Mouse (Mus musculus): ENCODE measurements at regions not wholly inside any gene's neighbourhood (a gene's known extent, or its start where the extent isn't known, plus 50 kb on each side); places are given as distances from the start of the nearest gene placed in this dataset. TPM values are rescaled to one million over a fixed set of nuclear protein-coding genes. Genes with fewer than 3 reads are reported as not detected.

DNA sequence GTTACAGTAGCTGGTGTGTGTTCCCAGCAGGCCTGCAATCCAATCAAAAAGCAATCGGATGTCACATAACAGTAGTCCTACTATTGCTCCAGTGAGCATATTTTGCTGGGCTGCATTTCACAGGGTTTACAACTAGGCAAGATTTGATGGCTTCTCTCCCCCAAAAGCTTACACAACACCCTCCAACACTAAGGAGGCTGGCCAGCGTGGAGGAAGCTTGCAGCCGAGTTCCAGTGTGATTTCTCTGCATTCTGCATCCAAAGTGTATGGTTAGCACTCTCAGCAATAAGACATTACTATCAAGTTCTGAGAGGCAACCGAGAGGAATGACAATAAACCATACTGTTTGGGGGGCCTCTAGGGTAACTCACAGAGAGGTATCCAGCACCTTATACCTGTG lies 367.2 kb downstream of the Xylt1 start:
- no peak overlapping the region for H3K27ac ChIP-seq (ENCODE audit: low read depth, low read length)
- H3K4me3 ChIP-seq (ENCODE audit: low read depth, low read length), result no peak overlapping the region
- no peaks in the 10 kb centered on the region for H3K27me3 ChIP-seq (ENCODE audit: insufficient read depth, low read length)
- no peak overlapping the region for H3K4me2 ChIP-seq (ENCODE audit: low read depth, low read length, poor library complexity, severe bottlenecking)
- ATAC-seq (ENCODE audit: low FRiP score) (no peak), DNase-seq (ENCODE audit: low spot score) (no peak)
- no peaks in the 10 kb centered on the region for H3K36me3 ChIP-seq (ENCODE audit: insufficient read depth, low read length)
- no peak for TF ChIP-seq CTCF (IDR thresholded peaks at IDR 0.05)
- no peaks in the 10 kb centered on the region for H3K9me3 ChIP-seq (ENCODE audit: low read length)
- WGBS, result 81% methylated on average over 4 of the region's 4 CpGs
- no peaks in the 10 kb centered on the region for H3K4me1 ChIP-seq (ENCODE audit: insufficient read depth, low read length)
- no peak overlapping the region for H3K9ac ChIP-seq (replicated peaks; ENCODE audit: low read length, poor library complexity, severe bottlenecking)

DNA sequence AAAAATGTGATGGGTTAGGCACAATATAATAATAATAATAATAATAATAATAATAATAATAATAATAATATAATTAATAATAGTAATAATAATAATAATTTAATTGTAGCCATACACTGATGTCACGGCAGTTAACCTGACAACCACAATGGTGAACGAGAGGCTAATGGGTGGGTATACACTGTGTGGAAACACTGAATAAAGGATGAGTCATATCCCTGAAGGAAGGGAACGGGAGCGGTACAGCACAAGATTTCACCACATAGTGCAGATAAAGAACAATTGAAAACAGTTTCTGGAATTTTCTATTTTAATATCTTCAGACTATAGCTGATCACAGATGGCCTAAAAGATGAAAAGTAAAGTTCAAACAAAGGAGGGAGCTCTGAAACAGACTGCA lies 365.6 kb downstream of the Xylt1 start:
- TF ChIP-seq CTCF (IDR thresholded peaks at IDR 0.05), result no peak
- Histone ChIP-seq H3K36me3 (ENCODE audit: insufficient read depth, low read length) (no peaks in the 10 kb centered on the region), H3K4me2 (ENCODE audit: low read depth, low read length, poor library complexity, severe bottlenecking) (no peak overlapping the region), H3K4me3 (ENCODE audit: low read depth, low read length) (no peak overlapping the region), H3K4me1 (ENCODE audit: insufficient read depth, low read length) (no peaks in the 10 kb centered on the region), H3K27me3 (ENCODE audit: insufficient read depth, low read length) (no peaks in the 10 kb centered on the region), H3K27ac (ENCODE audit: low read depth, low read length) (no peak overlapping the region), H3K9ac (replicated peaks; ENCODE audit: low read length, poor library complexity, severe bottlenecking) (no peak overlapping the region), H3K9me3 (ENCODE audit: low read length) (no peaks in the 10 kb centered on the region)
- 94% methylated on average over 4 of the region's 4 CpGs for WGBS
- DNase-seq (ENCODE audit: low spot score), result no peak
- no peak for ATAC-seq (ENCODE audit: low FRiP score)

DNA sequence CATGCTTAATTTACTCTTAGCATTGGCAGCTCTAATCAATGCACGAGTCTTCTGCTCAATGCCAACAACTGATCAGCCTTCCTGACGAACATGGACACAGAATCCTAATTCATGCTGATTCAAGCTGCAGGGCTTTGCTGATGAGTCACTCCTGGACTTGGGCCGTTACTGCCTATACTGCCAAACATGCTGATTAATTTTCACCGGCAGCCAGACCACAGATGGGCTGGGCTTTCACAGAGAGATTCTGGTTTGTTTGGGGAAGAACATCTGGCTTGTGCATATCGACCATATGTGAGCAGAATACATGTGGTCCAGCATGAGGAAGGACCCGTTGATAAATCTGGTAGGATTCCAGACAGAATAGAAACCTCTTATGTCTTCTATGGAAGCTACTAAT lies 358.9 kb downstream of the Xylt1 start:
- Histone ChIP-seq H3K4me1 (ENCODE audit: insufficient read depth, low read length) (peaks cover 3% of the 10 kb centered on the region; the same call in 1 of the 2 replicates), H3K4me3 (ENCODE audit: low read depth, low read length) (no peak overlapping the region), H3K27me3 (ENCODE audit: insufficient read depth, low read length) (no peaks in the 10 kb centered on the region), H3K36me3 (ENCODE audit: insufficient read depth, low read length) (no peaks in the 10 kb centered on the region), H3K27ac (ENCODE audit: low read depth, low read length) (no peak overlapping the region), H3K4me2 (ENCODE audit: low read depth, low read length, poor library complexity, severe bottlenecking) (no peak overlapping the region), H3K9me3 (ENCODE audit: low read length) (no peaks in the 10 kb centered on the region), H3K9ac (replicated peaks; ENCODE audit: low read length, poor library complexity, severe bottlenecking) (no peak overlapping the region)
- WGBS, result 65% methylated on average over 6 of the region's 6 CpGs
- ATAC-seq (ENCODE audit: low FRiP score), result no peak
- DNase-seq (ENCODE audit: low spot score), result peak; percentile 53
- TF ChIP-seq CTCF (IDR thresholded peaks at IDR 0.05), result no peak

DNA sequence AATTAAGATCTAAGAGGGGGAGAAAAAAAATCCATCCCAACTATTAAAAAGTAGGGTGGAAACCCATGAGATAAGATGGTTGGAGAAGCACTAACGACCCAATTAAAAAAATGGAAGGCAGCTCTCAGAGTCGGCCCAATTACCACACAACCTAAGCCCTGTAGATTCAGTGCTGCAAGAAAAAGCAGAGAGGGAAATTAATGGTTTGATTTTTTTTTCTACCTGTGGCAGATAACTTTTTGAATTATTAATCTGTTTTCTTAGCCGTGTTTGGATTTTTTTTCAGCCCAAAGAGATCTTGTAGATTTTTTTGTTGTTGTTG lies 354.9 kb downstream of the Xylt1 start:
- no peaks in the 10 kb centered on the region for H3K36me3 ChIP-seq (ENCODE audit: insufficient read depth, low read length)
- H3K4me3 ChIP-seq (ENCODE audit: low read depth, low read length), result no peak overlapping the region
- ATAC-seq (ENCODE audit: low FRiP score) (peak; percentile 38; the same call in 1 of the 2 replicates), DNase-seq (ENCODE audit: low spot score) (no peak)
- no peak for TF ChIP-seq CTCF (IDR thresholded peaks at IDR 0.05)
- no peak overlapping the region for H3K27ac ChIP-seq (ENCODE audit: low read depth, low read length)
- H3K4me1 ChIP-seq (ENCODE audit: insufficient read depth, low read length), result peaks cover 3% of the 10 kb centered on the region; the same call in 1 of the 2 replicates
- H3K9ac ChIP-seq (replicated peaks; ENCODE audit: low read length, poor library complexity, severe bottlenecking), result no peak overlapping the region
- no peaks in the 10 kb centered on the region for H3K9me3 ChIP-seq (ENCODE audit: low read length)
- H3K27me3 ChIP-seq (ENCODE audit: insufficient read depth, low read length), result no peaks in the 10 kb centered on the region
- 36% methylated on average over 3 of the region's 3 CpGs for WGBS
- H3K4me2 ChIP-seq (ENCODE audit: low read depth, low read length, poor library complexity, severe bottlenecking), result no peak overlapping the region

DNA sequence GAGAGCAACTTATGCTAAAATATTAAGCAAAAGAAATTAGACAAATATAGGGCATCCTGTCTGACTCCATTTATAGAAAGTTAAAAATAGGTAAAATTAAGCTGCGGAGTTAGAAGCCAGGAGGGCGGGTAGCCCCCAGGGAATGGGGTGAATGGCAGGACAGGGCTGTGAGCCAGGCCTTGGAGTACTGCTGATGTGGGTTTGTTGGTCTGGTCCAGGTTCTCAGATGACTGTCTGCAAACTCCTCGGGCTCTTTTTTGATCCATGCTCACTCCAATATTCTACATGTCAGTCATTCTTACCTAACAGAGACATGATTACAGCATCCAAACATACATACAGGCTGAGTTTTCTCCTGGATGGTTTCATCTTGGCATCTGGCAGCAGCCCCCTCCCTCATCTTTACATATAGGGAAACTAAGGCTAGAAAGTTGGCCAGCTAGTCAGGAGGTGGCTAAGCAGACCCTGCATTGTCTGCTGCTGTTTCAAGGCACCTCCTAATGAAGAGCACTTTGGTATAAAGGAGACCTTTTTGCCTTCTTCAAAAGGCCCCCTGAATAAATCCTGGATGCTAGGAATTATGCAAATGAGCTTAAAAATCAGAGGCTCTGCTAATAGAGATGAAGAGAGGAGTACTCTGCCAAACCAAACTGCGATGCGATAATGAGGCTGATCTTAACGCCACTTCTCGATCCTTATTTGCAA lies 354.4 kb downstream of the Xylt1 start:
- Histone ChIP-seq H3K4me2 (ENCODE audit: low read depth, low read length, poor library complexity, severe bottlenecking) (no peak overlapping the region), H3K4me1 (ENCODE audit: insufficient read depth, low read length) (peaks cover 3% of the 10 kb centered on the region; the same call in 1 of the 2 replicates)

DNA sequence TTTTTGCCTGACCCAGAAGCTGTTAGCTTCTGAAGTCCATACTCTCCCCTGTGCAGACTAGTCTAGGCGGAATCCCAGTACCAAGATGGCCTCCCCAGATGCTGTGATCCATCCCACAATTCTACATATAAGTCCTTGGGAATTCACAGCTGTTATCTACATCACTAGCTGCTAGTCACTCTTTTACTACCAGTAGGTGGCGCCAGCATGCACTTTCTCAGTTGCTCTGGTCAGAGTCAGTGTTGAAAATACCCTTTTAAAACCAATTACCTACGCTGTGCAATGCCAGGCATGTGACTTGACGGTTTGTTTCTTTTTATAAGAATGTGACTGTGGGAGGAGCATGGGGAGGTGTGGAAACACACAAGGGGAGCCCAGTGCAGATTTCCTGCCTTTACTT lies 348.3 kb downstream of the Xylt1 start:
- peak; percentile 54 for TF ChIP-seq CTCF (IDR thresholded peaks at IDR 0.05)
- 81% methylated on average over 4 of the region's 4 CpGs for WGBS
- H3K27me3 ChIP-seq (ENCODE audit: insufficient read depth, low read length), result no peaks in the 10 kb centered on the region
- no peak overlapping the region for H3K4me3 ChIP-seq (ENCODE audit: low read depth, low read length)
- no peak overlapping the region for H3K27ac ChIP-seq (ENCODE audit: low read depth, low read length)
- ATAC-seq (ENCODE audit: low FRiP score) (no peak), DNase-seq (ENCODE audit: low spot score) (no peak)
- no peak overlapping the region for H3K9ac ChIP-seq (replicated peaks; ENCODE audit: low read length, poor library complexity, severe bottlenecking)
- no peaks in the 10 kb centered on the region for H3K36me3 ChIP-seq (ENCODE audit: insufficient read depth, low read length)
- no peaks in the 10 kb centered on the region for H3K4me1 ChIP-seq (ENCODE audit: insufficient read depth, low read length)
- H3K4me2 ChIP-seq (ENCODE audit: low read depth, low read length, poor library complexity, severe bottlenecking), result no peak overlapping the region
- no peaks in the 10 kb centered on the region for H3K9me3 ChIP-seq (ENCODE audit: low read length)

More for the DNA sequence above, 354.4 kb downstream of the Xylt1 start:
- TF ChIP-seq CTCF (IDR thresholded peaks at IDR 0.05), result no peak
- no peak overlapping the region for H3K4me3 ChIP-seq (ENCODE audit: low read depth, low read length)
- 56% methylated on average over 7 of the region's 7 CpGs for WGBS
- H3K9me3 ChIP-seq (ENCODE audit: low read length), result no peaks in the 10 kb centered on the region
- DNase-seq (ENCODE audit: low spot score), result no peak
- H3K9ac ChIP-seq (replicated peaks; ENCODE audit: low read length, poor library complexity, severe bottlenecking), result no peak overlapping the region
- ATAC-seq (ENCODE audit: low FRiP score), result peak; percentile 16; the same call in 1 of the 2 replicates
- no peaks in the 10 kb centered on the region for H3K36me3 ChIP-seq (ENCODE audit: insufficient read depth, low read length)
- no peaks in the 10 kb centered on the region for H3K27me3 ChIP-seq (ENCODE audit: insufficient read depth, low read length)
- H3K27ac ChIP-seq (ENCODE audit: low read depth, low read length), result no peak overlapping the region

Small RNA genes lying in the stretch of these regions (microRNA-seq; reads per million reads assigned to microRNA genes)
- gene Gm24063 (ENCODE audit: borderline number of aligned reads), result not detected
